Mouse (Mus musculus): Measurements from ENCODE around the gene Schip1. TPM values are rescaled to one million over a fixed set of nuclear protein-coding genes. Genes with fewer than 3 reads are reported as not detected.

The Schip1 gene
- polyA plus RNA-seq, 1 experiment = 0.11 TPM

DNA sequence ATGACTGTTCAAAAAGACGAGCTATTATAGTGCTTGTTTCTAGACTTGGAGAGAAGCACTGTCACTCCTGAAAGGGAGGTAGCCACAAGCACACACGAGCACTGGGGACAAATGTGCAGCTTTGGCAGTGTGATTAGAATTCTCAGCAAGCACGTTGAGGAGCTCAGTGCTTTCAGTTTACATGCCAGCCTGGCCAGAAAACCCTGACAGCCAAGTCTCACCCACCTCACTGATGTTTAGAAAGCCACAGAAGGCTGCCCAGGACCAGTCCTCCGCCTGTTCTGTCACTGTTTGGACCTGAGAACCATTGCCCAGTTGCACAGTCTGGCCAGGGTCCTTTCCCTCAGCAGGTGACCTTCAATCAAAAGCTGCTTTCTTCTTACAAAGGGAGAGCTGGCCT is 595.9 kb downstream of the Schip1 start:
- Histone ChIP-seq H3K9me3 (ENCODE audit: control insufficient read depth, low read length) (peaks cover 4% of the 10 kb centered on the region; the same call in 1 of the 2 replicates), H3K4me3 (replicated peaks) (no peak overlapping the region)
- TF ChIP-seq GATA1 (IDR thresholded peaks at IDR 0.05; ENCODE audit: low read length) (no peak), TAL1 (IDR thresholded peaks at IDR 0.05; ENCODE audit: low read length) (no peak)

GRCm38 (mm10) chr3:68662386-68662785 is 597.8 kb downstream of the Schip1 start:
- peaks cover 4% of the 10 kb centered on the region; the same call in 1 of the 2 replicates for H3K9me3 ChIP-seq (ENCODE audit: control insufficient read depth, low read length)
- H3K27me3 ChIP-seq (ENCODE audit: control insufficient read depth) = no peaks in the 10 kb centered on the region
- H3K36me3 ChIP-seq (ENCODE audit: control insufficient read depth) = no peaks in the 10 kb centered on the region
- H3K4me1 ChIP-seq (ENCODE audit: control insufficient read depth) = peaks cover 5% of the 10 kb centered on the region
- TF ChIP-seq TAL1 (IDR thresholded peaks at IDR 0.05; ENCODE audit: low read length) (no peak), GATA1 (IDR thresholded peaks at IDR 0.05; ENCODE audit: low read length) (no peak)
- H3K4me3 ChIP-seq (replicated peaks) = no peak overlapping the region

More for the DNA sequence above, 595.9 kb downstream of the Schip1 start:
- no peaks in the 10 kb centered on the region for H3K36me3 ChIP-seq (ENCODE audit: control insufficient read depth)
- H3K27me3 ChIP-seq (ENCODE audit: control insufficient read depth) = no peaks in the 10 kb centered on the region
- peaks cover 5% of the 10 kb centered on the region for H3K4me1 ChIP-seq (ENCODE audit: control insufficient read depth)

DNA sequence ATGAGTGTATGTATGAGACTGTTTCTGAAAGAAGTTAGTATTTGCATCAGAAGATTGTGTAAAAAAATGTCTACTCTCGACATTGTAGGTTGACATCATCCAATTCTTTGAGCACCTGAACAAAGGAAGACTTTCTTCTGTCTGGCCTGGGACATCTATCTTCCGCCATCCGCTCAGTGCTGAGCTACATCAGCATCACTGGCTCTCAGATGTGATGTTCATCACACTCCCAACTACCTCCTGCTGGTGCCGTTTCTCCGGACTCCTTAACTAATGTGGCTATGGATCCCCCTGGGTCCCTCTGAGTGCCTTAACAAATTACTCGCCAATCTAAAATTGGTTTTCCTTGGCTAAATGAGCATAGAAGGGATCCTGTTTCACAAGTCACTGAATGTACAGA is 599.7 kb downstream of the Schip1 start:
- H3K4me3 ChIP-seq (replicated peaks) = no peak overlapping the region
- peaks cover 2% of the 10 kb centered on the region for H3K4me1 ChIP-seq (ENCODE audit: control insufficient read depth)
- H3K27me3 ChIP-seq (ENCODE audit: control insufficient read depth) = no peaks in the 10 kb centered on the region
- H3K36me3 ChIP-seq (ENCODE audit: control insufficient read depth) = no peaks in the 10 kb centered on the region
- TF ChIP-seq GATA1 (IDR thresholded peaks at IDR 0.05; ENCODE audit: low read length) = no peak
- no peak for TF ChIP-seq TAL1 (IDR thresholded peaks at IDR 0.05; ENCODE audit: low read length)
- H3K9me3 ChIP-seq (ENCODE audit: control insufficient read depth, low read length) = peaks cover under 1% of the 10 kb centered on the region; the same call in 1 of the 2 replicates

DNA sequence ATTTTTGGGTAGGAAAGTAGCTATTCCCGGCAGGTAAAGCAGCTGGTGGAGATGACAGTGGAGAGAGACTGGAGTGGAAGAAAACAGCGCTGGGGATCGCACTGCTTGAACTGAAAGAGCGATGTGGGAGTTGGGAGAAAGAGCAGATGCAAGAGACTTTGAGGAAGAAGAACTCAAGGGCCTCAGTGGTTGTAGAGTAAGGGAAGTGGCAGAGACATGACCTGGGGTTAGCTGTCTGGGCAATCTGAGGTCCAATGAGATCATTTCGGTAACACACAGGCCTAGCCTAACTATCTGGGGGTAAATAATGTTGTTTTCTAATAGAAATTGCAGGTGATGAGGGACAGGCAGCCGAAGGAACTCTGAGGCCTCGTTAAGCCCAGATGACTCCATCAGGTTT is 601.8 kb downstream of the Schip1 start:
- no peaks in the 10 kb centered on the region for H3K4me1 ChIP-seq (ENCODE audit: control insufficient read depth)
- H3K9me3 ChIP-seq (ENCODE audit: control insufficient read depth, low read length) = no peaks in the 10 kb centered on the region
- H3K36me3 ChIP-seq (ENCODE audit: control insufficient read depth) = no peaks in the 10 kb centered on the region
- H3K27me3 ChIP-seq (ENCODE audit: control insufficient read depth) = no peaks in the 10 kb centered on the region
- TF ChIP-seq GATA1 (IDR thresholded peaks at IDR 0.05; ENCODE audit: low read length) = no peak
- TF ChIP-seq TAL1 (IDR thresholded peaks at IDR 0.05; ENCODE audit: low read length) = no peak
- H3K4me3 ChIP-seq (replicated peaks) = no peak overlapping the region

DNA sequence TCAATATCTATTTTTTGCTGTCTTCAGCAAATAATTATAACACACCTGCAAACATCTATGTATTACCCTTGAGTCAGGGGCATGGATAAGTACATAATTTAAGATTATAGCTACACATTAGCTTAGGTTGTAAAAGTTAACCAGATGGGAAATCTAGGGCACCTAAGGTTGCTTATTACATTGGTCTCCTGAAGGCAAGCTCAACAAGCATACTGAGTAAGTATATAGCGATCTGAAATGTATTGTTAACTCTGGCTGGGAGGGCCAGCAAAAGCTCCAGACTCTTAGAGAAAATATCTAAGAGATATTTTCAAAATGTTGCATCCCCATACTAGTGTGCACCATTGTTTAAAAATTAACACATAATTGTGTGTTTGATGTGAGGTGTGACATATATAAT is 603.2 kb downstream of the Schip1 start:
- Histone ChIP-seq H3K36me3 (ENCODE audit: control insufficient read depth) (no peaks in the 10 kb centered on the region), H3K4me3 (replicated peaks) (no peak overlapping the region), H3K9me3 (ENCODE audit: control insufficient read depth, low read length) (no peaks in the 10 kb centered on the region), H3K4me1 (ENCODE audit: control insufficient read depth) (no peaks in the 10 kb centered on the region), H3K27me3 (ENCODE audit: control insufficient read depth) (no peaks in the 10 kb centered on the region)
- no peak for TF ChIP-seq TAL1 (IDR thresholded peaks at IDR 0.05; ENCODE audit: low read length)
- TF ChIP-seq GATA1 (IDR thresholded peaks at IDR 0.05; ENCODE audit: low read length) = no peak

GRCm38 (mm10) chr3:68669418-68669974 is 604.9 kb downstream of the Schip1 start:
- no peaks in the 10 kb centered on the region for H3K27me3 ChIP-seq (ENCODE audit: control insufficient read depth)
- no peaks in the 10 kb centered on the region for H3K9me3 ChIP-seq (ENCODE audit: control insufficient read depth, low read length)
- no peaks in the 10 kb centered on the region for H3K4me1 ChIP-seq (ENCODE audit: control insufficient read depth)
- no peak for TF ChIP-seq TAL1 (IDR thresholded peaks at IDR 0.05; ENCODE audit: low read length)
- TF ChIP-seq GATA1 (IDR thresholded peaks at IDR 0.05; ENCODE audit: low read length) = no peak
- H3K4me3 ChIP-seq (replicated peaks) = no peak overlapping the region
- no peaks in the 10 kb centered on the region for H3K36me3 ChIP-seq (ENCODE audit: control insufficient read depth)

GRCm38 (mm10) chr3:68674721-68675120 is 610.1 kb downstream of the Schip1 start:
- no peak overlapping the region for H3K4me3 ChIP-seq (replicated peaks)
- peaks cover 2% of the 10 kb centered on the region; the same call in 1 of the 2 replicates for H3K4me1 ChIP-seq (ENCODE audit: control insufficient read depth)
- no peaks in the 10 kb centered on the region for H3K27me3 ChIP-seq (ENCODE audit: control insufficient read depth)
- H3K36me3 ChIP-seq (ENCODE audit: control insufficient read depth) = no peaks in the 10 kb centered on the region
- no peak for TF ChIP-seq GATA1 (IDR thresholded peaks at IDR 0.05; ENCODE audit: low read length)
- TF ChIP-seq TAL1 (IDR thresholded peaks at IDR 0.05; ENCODE audit: low read length) = no peak
- peaks cover 1% of the 10 kb centered on the region; the same call in 1 of the 2 replicates for H3K9me3 ChIP-seq (ENCODE audit: control insufficient read depth, low read length)

DNA sequence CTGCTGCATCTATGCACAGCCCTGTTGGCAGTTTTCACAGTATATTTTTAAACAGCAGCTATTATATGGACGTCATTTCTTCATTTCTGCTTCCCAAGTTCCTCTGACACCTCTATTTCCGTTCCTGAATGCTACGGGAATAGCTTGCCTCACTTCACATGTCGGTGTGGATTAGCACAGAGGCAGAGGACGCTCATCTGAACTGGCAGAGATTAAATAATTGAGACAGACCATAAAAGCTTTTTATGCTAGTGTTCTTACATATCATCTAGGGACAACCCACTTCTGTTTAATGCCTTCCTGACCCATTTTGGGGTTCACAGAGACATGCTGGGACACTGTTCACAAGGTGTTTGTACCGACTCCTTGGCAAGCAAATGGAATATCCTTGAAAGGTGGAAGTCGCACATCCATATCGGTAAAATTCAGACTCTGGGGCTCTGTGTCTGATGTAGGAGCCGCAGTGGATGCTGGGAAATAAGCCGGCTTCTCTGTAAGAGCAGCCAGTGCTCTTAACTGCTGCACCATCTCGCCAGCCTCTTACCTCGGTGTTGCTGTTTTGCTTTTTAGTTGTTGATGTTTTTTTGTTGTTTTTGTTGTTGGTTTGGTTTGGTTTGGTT is 610.7 kb downstream of the Schip1 start:
- TF ChIP-seq TAL1 (IDR thresholded peaks at IDR 0.05; ENCODE audit: low read length) (no peak), GATA1 (IDR thresholded peaks at IDR 0.05; ENCODE audit: low read length) (no peak)
- no peaks in the 10 kb centered on the region for H3K27me3 ChIP-seq (ENCODE audit: control insufficient read depth)
- no peak overlapping the region for H3K4me3 ChIP-seq (replicated peaks)
- peaks cover 2% of the 10 kb centered on the region; the same call in 1 of the 2 replicates for H3K4me1 ChIP-seq (ENCODE audit: control insufficient read depth)
- peaks cover 2% of the 10 kb centered on the region; the same call in 1 of the 2 replicates for H3K9me3 ChIP-seq (ENCODE audit: control insufficient read depth, low read length)
- H3K36me3 ChIP-seq (ENCODE audit: control insufficient read depth) = no peaks in the 10 kb centered on the region

Other genes starting within 250 kb of the Schip1 start
- gene Iqcj, start 172.6 kb upstream of the Schip1 start, polyA plus RNA-seq (2012) = not detected in 2 replicates
- not detected in 2 replicates for gene Iqschfp, start 172.6 kb upstream of the Schip1 start, polyA plus RNA-seq (2012)